Mouse (Mus musculus) embryonic facial prominence, embryonic 12.5 days (tissue): ENCODE results near the gene Klk12. TPM values are rescaled to one million over a fixed set of nuclear protein-coding genes. Genes with fewer than 3 reads are reported as not detected.
A peak's percentile ranks its signal among the peaks of the same experiment; 100 is the strongest.

Experiments used
- ATAC-seq: fragments of 200-750 bp; cut with Nextera tagmentation; 2 replicates; pipeline ENCODE4 v1.8.0; 2017; ENCODE audit not compliant: insufficient number of reproducible peaks, insufficient read depth, low FRiP score, low TSS enrichment
- H3K27ac ChIP-seq: fragments of 300-500 bp; sonication (generic); 2 replicates; pipeline ENCODE4 v1.5.1; 2016; ENCODE audit warnings: mild to moderate bottlenecking
- H3K27me3 ChIP-seq: fragments of 300-500 bp; sonication (generic); 2 replicates; pipeline ENCODE4 v1.6.1; 2016; ENCODE audit warnings: mild to moderate bottlenecking, moderate library complexity
- H3K36me3 ChIP-seq: fragments of 300-500 bp; sonication (generic); 2 replicates; pipeline ENCODE4 v1.6.1; 2016; ENCODE audit warnings: mild to moderate bottlenecking
- H3K4me1 ChIP-seq: fragments of 300-500 bp; sonication (generic); 2 replicates; pipeline ENCODE4 v1.6.1; 2016
- H3K4me2 ChIP-seq: fragments of 300-500 bp; sonication (generic); replicated peaks from 2 replicates; pipeline ENCODE4 v1.6.1; 2016; ENCODE audit warnings: mild to moderate bottlenecking, moderate library complexity
- H3K4me3 ChIP-seq: fragments of 300-500 bp; sonication (generic); 2 replicates; pipeline ENCODE4 v1.5.1; 2016; ENCODE audit warnings: mild to moderate bottlenecking
- H3K9ac ChIP-seq: fragments of 300-500 bp; sonication (generic); 2 replicates; pipeline ENCODE4 v1.6.1; 2016; ENCODE audit warnings: mild to moderate bottlenecking, moderate library complexity
- H3K9me3 ChIP-seq: fragments of 300-500 bp; sonication (generic); 2 replicates; pipeline ENCODE4 v1.6.1; 2016; ENCODE audit warnings: mild to moderate bottlenecking, moderate library complexity
- WGBS: fragments of 180-500 bp; shearing (Covaris S2); methylation state at CpG from one replicate; pipeline ENCODE4 v1.1.7; 2016; 5-methylcytosine and 5-hydroxymethylcytosine counted together
- polyA plus RNA-seq: library from polyadenylated mRNA; unstranded; fragments of >200 nt; fragmentation: Nextera tagmentation; extraction: Ambion mirVana; gene quantifications from 2 replicates; pipeline ENCODE4 v1.2.1, GENCODE M21; 2016

The Klk12 gene
- not detected in 2 replicates for polyA plus RNA-seq

DNA sequence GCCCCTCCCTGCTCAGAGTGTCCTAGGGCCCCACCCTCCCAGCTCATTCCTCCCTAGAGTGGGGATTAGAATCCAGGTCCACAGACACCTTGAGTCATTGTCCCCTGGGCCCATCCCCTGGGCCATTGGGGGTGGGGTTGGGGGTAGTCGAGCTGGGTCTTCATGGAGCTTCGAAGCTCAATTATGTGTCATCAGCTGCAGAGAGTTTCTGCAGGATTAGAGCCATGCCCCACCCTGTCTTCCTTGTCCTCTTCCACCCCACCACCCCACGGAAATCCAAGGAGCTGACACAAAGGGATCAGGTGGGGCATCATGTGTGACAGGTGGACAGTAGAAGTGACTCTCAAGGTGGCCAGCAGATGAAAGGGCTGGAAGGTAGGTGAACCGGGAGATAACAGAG, at the start of gene Klk12:
TSS of gene Klk12 (plus strand) at position 301 of the 400 bp plus-strand sequence.
- H3K9me3 ChIP-seq: no peaks in the 10 kb centered on the region
- 66% methylated on average over 4 of the region's 4 CpGs for WGBS
- no peak within 1 kb of the TSS for H3K4me3 ChIP-seq
- no peaks in the 10 kb centered on the region for H3K27me3 ChIP-seq
- no peak within 1 kb of the TSS for H3K27ac ChIP-seq
- no peak within 1 kb of the TSS for H3K4me2 ChIP-seq
- H3K4me1 ChIP-seq: no peaks in the 10 kb centered on the region
- ATAC-seq: no peak
- H3K9ac ChIP-seq: no peak within 1 kb of the TSS
- no peaks in the 10 kb centered on the region for H3K36me3 ChIP-seq

GRCm38 (mm10) chr7:43747788-43748187, 20.9 kb upstream of the Klk12 start:
- Histone ChIP-seq H3K9ac (no peak overlapping the region), H3K27me3 (no peaks in the 10 kb centered on the region), H3K4me1 (no peaks in the 10 kb centered on the region), H3K36me3 (no peaks in the 10 kb centered on the region), H3K4me3 (no peak overlapping the region), H3K27ac (no peak overlapping the region), H3K9me3 (no peaks in the 10 kb centered on the region), H3K4me2 (no peak overlapping the region)
- 70% methylated on average over 1 of the region's 1 CpGs for WGBS
- no peak for ATAC-seq

DNA sequence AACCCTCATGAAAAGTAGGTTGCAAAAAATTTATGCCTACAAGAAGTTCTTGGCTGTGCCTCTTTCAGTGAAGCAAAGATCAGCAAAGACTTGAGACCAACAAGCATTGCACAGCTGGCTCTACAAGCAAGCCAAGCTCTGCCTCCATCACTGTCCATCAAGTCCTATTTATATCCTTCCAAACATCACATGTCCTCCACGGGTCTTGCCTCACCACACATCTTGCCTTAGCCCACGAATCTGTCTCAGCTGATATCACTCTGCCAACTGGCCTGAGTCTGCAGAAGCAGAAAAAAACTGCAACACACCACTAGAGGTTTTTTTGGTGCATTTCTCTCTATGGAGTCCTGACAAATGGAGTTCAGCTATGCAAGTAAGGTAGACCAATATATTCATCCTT, 15.9 kb upstream of the Klk12 start:
- no peak overlapping the region for H3K4me2 ChIP-seq
- WGBS: 83% methylated on average over 2 of the region's 2 CpGs
- no peak overlapping the region for H3K4me3 ChIP-seq
- no peak overlapping the region for H3K9ac ChIP-seq
- H3K4me1 ChIP-seq: no peaks in the 10 kb centered on the region
- no peak for ATAC-seq
- no peaks in the 10 kb centered on the region for H3K36me3 ChIP-seq
- H3K27me3 ChIP-seq: no peaks in the 10 kb centered on the region
- no peak overlapping the region for H3K27ac ChIP-seq
- no peaks in the 10 kb centered on the region for H3K9me3 ChIP-seq

DNA sequence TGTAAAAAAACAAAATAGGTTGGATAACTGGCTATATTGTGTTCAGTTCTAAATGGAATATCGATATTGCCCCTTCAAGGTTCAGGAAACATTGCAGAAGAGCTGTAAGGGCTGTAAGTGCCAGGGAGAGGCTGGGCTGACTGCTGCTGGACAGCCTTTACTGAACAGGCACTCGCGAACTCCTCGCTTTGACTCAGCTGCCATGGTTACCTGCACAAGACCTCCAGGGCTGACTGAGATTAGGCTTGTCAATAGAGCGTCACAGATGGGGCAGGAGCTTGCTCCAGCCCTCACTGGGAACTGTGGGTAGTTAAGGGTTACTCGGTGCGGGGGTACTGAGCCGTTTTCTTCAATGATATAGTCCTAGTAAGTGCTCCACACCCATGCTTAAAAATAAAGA, 2.2 kb upstream of the Klk12 start:
- H3K27me3 ChIP-seq: no peaks in the 10 kb centered on the region
- no peak overlapping the region for H3K27ac ChIP-seq
- H3K4me1 ChIP-seq: no peaks in the 10 kb centered on the region
- ATAC-seq: no peak
- no peak overlapping the region for H3K4me3 ChIP-seq
- H3K36me3 ChIP-seq: no peaks in the 10 kb centered on the region
- H3K4me2 ChIP-seq: no peak overlapping the region
- WGBS: 46% methylated on average over 8 of the region's 8 CpGs
- H3K9ac ChIP-seq: no peak overlapping the region
- H3K9me3 ChIP-seq: no peaks in the 10 kb centered on the region

- Histone ChIP-seq H3K4me2 (no peak overlapping the region), H3K9me3 (no peaks in the 10 kb centered on the region), H3K27ac (no peak overlapping the region), H3K4me1 (no peaks in the 10 kb centered on the region), H3K4me3 (no peak overlapping the region), H3K9ac (no peak overlapping the region), H3K27me3 (no peaks in the 10 kb centered on the region), H3K36me3 (no peaks in the 10 kb centered on the region)
- 85% methylated on average over 8 of the region's 8 CpGs for WGBS
- ATAC-seq: no peak
Measured at GRCm38 (mm10) chr7:43769636-43770035, 939 bp downstream of the Klk12 start.

DNA sequence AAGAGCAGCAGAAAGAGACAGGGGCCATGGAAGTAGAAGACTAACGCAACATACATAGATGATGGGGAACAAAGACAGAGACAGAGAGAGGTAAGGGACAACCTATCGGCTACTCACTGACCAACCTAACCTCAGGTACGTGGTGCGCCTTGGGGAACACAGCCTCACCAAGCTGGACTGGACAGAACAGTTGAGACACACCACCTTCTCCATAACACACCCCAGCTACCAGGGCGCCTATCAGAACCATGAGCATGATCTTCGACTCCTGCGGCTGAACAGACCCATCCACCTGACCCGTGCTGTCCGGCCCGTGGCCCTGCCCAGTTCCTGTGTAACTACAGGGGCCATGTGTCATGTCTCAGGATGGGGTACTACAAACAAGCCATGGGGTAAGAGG, 2.0 kb downstream of the Klk12 start:
- Histone ChIP-seq H3K27me3 (no peaks in the 10 kb centered on the region), H3K27ac (no peak overlapping the region), H3K4me2 (no peak overlapping the region), H3K4me1 (no peaks in the 10 kb centered on the region), H3K9me3 (no peaks in the 10 kb centered on the region), H3K4me3 (no peak overlapping the region), H3K9ac (no peak overlapping the region), H3K36me3 (no peaks in the 10 kb centered on the region)
- WGBS: 94% methylated on average over 10 of the region's 10 CpGs
- no peak for ATAC-seq

- Histone ChIP-seq H3K9me3 (no peaks in the 10 kb centered on the region), H3K9ac (no peak overlapping the region), H3K4me2 (no peak overlapping the region), H3K36me3 (no peaks in the 10 kb centered on the region), H3K4me3 (no peak overlapping the region), H3K27me3 (no peaks in the 10 kb centered on the region), H3K27ac (no peak overlapping the region), H3K4me1 (no peaks in the 10 kb centered on the region)
- ATAC-seq: no peak
- WGBS: 89% methylated on average over 6 of the region's 6 CpGs
Measured at GRCm38 (mm10) chr7:43771916-43772315, 3.2 kb downstream of the Klk12 start.

DNA sequence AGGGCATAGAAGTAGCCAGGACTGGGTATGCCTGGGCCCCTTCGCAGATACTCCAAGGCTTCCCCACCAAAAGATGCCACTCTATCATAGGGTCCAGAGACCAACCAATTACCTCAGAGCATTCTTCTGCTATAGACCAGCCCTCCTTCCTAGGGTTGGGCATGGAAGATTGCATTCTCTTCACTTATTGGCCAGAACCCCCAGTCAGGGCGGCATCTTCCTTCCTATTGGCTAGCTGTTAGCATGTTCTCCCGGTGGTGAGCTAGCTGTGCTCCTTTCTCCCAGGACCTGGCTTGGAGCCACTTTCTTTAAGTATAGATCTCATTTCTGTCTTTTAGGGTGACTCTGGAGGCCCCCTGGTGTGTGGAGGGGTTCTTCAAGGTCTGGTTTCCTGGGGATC, 4.2 kb downstream of the Klk12 start:
- H3K4me3 ChIP-seq: no peak overlapping the region

GRCm38 (mm10) chr7:43774364-43774763, 5.7 kb downstream of the Klk12 start, which contains the start of gene Klk11:
Klk11 (plus strand) TSS chr7:43774604.
- H3K9me3 ChIP-seq: no peaks in the 10 kb centered on the region
- H3K36me3 ChIP-seq: no peaks in the 10 kb centered on the region
- no peak within 1 kb of the TSS for H3K9ac ChIP-seq
- H3K27ac ChIP-seq: peak within 1 kb of the TSS; percentile 46; the same call in 1 of the 2 replicates
- H3K4me2 ChIP-seq: no peak within 1 kb of the TSS
- H3K4me1 ChIP-seq: no peaks in the 10 kb centered on the region
- H3K27me3 ChIP-seq: no peaks in the 10 kb centered on the region
- 93% methylated on average over 5 of the region's 5 CpGs for WGBS
- no peak for ATAC-seq
- no peak within 1 kb of the TSS for H3K4me3 ChIP-seq

More for the DNA sequence above, 4.2 kb downstream of the Klk12 start:
- Histone ChIP-seq H3K36me3 (no peaks in the 10 kb centered on the region), H3K9ac (no peak overlapping the region), H3K27me3 (no peaks in the 10 kb centered on the region), H3K4me1 (no peaks in the 10 kb centered on the region), H3K9me3 (no peaks in the 10 kb centered on the region), H3K4me2 (no peak overlapping the region), H3K27ac (no peak overlapping the region)
- ATAC-seq: no peak
- 80% methylated on average over 3 of the region's 3 CpGs for WGBS

DNA sequence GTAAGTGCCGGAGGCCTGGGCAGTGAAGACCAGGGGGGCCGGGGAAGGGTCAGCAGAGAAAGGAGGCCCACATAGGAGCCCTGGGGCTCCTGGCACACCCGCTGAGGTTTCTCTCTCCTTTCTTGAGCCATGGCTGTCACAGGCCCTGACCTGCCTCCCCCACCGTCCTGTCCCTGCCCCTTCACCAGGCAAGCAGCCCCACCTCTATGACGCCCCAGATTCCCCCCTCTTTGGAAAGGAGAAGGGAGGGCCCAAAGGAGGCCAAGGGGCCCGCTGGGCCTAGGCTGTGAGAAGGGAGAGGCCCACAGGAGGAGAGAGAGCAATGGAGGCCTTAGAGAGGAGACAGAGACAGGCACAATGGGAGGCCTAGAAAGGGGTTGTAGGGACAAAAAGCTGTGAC, 6.1 kb downstream of the Klk12 start:
- 46% methylated on average over 6 of the region's 6 CpGs for WGBS
- Histone ChIP-seq H3K4me3 (no peak overlapping the region), H3K36me3 (no peaks in the 10 kb centered on the region), H3K4me2 (no peak overlapping the region), H3K27ac (peak overlapping the region; percentile 46; the same call in 1 of the 2 replicates), H3K9me3 (no peaks in the 10 kb centered on the region), H3K9ac (no peak overlapping the region), H3K4me1 (no peaks in the 10 kb centered on the region), H3K27me3 (no peaks in the 10 kb centered on the region)
- no peak for ATAC-seq

DNA sequence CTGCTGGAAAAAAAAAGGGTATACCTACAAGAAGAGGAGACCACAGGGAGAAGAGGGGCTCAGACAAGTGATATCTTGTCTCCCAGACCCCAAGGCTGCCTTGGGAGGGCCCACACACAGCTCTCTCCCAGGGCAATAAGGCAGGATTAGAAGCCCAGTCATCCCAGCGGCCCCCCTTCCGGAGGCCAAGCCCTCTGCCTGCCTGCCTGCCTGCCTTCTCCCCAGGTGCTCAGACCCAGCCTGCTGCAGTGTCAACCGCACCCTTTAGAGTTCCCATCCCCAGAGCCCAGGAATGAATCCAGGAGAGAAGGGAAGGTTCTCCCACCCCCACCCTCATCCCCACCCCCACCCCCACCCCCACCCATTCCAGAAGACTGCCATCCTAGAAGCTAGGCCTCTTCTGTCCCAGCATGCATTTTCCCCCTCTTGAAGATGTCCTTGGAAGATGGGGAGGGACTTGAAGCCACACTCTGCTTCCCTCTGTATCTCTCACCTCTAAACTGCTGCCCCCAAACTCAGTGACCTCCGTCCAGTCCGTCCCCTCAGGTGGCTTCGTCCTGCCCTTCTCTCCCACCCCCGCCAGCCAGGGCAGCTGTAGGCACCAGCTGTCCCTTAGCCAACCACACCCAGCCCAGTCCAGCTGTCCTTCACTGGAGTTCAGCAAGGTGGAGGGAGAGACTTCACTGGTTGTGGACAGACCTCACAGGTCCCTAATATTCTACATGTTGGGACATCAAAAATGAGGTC, 6.8 kb downstream of the Klk12 start:
- no peaks in the 10 kb centered on the region for H3K36me3 ChIP-seq
- H3K27ac ChIP-seq: 0 out of 2 replicates have a peak overlapping the region, but pooled peaks have one; percentile 46
- H3K27me3 ChIP-seq: no peaks in the 10 kb centered on the region
- no peak overlapping the region for H3K9ac ChIP-seq
- WGBS: 40% methylated on average over 7 of the region's 7 CpGs
- H3K9me3 ChIP-seq: no peaks in the 10 kb centered on the region
- H3K4me1 ChIP-seq: no peaks in the 10 kb centered on the region; the same call in 1 of the 2 replicates
- H3K4me2 ChIP-seq: no peak overlapping the region
- no peak for ATAC-seq
- H3K4me3 ChIP-seq: no peak overlapping the region

GRCm38 (mm10) chr7:43776506-43776905, 7.8 kb downstream of the Klk12 start:
- no peaks in the 10 kb centered on the region for H3K27me3 ChIP-seq
- H3K4me1 ChIP-seq: no peaks in the 10 kb centered on the region; the same call in 1 of the 2 replicates
- H3K9ac ChIP-seq: no peak overlapping the region
- H3K27ac ChIP-seq: no peak overlapping the region
- 79% methylated on average over 5 of the region's 5 CpGs for WGBS
- no peaks in the 10 kb centered on the region for H3K36me3 ChIP-seq
- H3K9me3 ChIP-seq: no peaks in the 10 kb centered on the region
- H3K4me3 ChIP-seq: no peak overlapping the region
- H3K4me2 ChIP-seq: no peak overlapping the region
- ATAC-seq: no peak
